Comparison of ENCODE assay signal across 18 mouse cellular contexts in genomic region chr2:159571862-159572261, GRCm38 (mm10).
A peak's percentile ranks its signal among the peaks of the same experiment; 100 is the strongest.
DNase-seq lines count a peak whose midpoint lies in the region; ATAC-seq and TF ChIP-seq lines count a peak whose summit lies in the region.
"Had no signal": no experiment of that assay in that cellular context is flagged by ENCODE, and none has a peak within 500 bp of the region (broad histone marks: within the 10 kb centered on the region; RNA-seq: fewer than 3 reads in every experiment).

No protein-coding gene starts in this region.

- no peaks in the 10 kb centered on the region for H3K9me3 ChIP-seq in forebrain, embryonic 13.5 days (replicated peaks)
- no peaks in the 10 kb centered on the region for H3K9me3 ChIP-seq in forebrain, embryonic 11.5 days (ENCODE audit: control insufficient read depth, low read length)
- no peaks in the 10 kb centered on the region for H3K9me3 ChIP-seq in forebrain, embryonic 15.5 days
- H3K9me3 ChIP-seq in forebrain, embryonic 12.5 days, result no peaks in the 10 kb centered on the region
- H3K9me3 ChIP-seq in forebrain, embryonic 16.5 days (ENCODE audit: control insufficient read depth, low read length), result no peaks in the 10 kb centered on the region
- no peaks in the 10 kb centered on the region for H3K9me3 ChIP-seq in midbrain, embryonic 10.5 days (replicated peaks)
- H3K9me3 ChIP-seq: embryonic facial prominence, embryonic 10.5 days; embryonic facial prominence, embryonic 12.5 days had no signal

- no peak for TF ChIP-seq POLR2A in brain, embryonic 14.5 days (IDR thresholded peaks at IDR 0.05; ENCODE audit: borderline replicate concordance, extremely low read depth, insufficient read depth, insufficient read length, poor library complexity, severe bottlenecking)

- H3K4me2 ChIP-seq in forebrain, embryonic 13.5 days, result no peak overlapping the region
- H3K4me2 ChIP-seq in forebrain, embryonic 11.5 days (ENCODE audit: low read depth, low read length, severe bottlenecking), result no peak overlapping the region
- H3K4me2 ChIP-seq in forebrain, embryonic 15.5 days (replicated peaks), result no peak overlapping the region
- H3K4me2 ChIP-seq in forebrain, embryonic 12.5 days, result no peak overlapping the region
- H3K4me2 ChIP-seq in forebrain, embryonic 16.5 days (ENCODE audit: low read length), result no peak overlapping the region
- H3K4me2 ChIP-seq: embryonic facial prominence, embryonic 12.5 days had no signal

- no peaks in the 10 kb centered on the region for H3K4me1 ChIP-seq in forebrain, embryonic 13.5 days
- no peaks in the 10 kb centered on the region for H3K4me1 ChIP-seq in forebrain, embryonic 11.5 days (replicated peaks; ENCODE audit: control insufficient read depth, insufficient read depth, low read length)
- H3K4me1 ChIP-seq in forebrain, embryonic 15.5 days, result peaks cover 7% of the 10 kb centered on the region; the same call in 1 of the 2 replicates
- no peaks in the 10 kb centered on the region for H3K4me1 ChIP-seq in forebrain, embryonic 12.5 days
- H3K4me1 ChIP-seq in forebrain, embryonic 16.5 days (replicated peaks; ENCODE audit: control insufficient read depth, insufficient read depth, low read length), result peaks cover 4% of the 10 kb centered on the region; the same call in 1 of the 2 replicates
- H3K4me1 ChIP-seq in midbrain, embryonic 10.5 days, result no peaks in the 10 kb centered on the region

- H3K9ac ChIP-seq in forebrain, embryonic 13.5 days, result no peak overlapping the region
- H3K9ac ChIP-seq in forebrain, embryonic 11.5 days (ENCODE audit: low read length), result no peak overlapping the region
- H3K9ac ChIP-seq in forebrain, embryonic 15.5 days (replicated peaks), result no peak overlapping the region
- H3K9ac ChIP-seq in forebrain, embryonic 12.5 days, result no peak overlapping the region
- H3K9ac ChIP-seq in forebrain, embryonic 16.5 days (replicated peaks; ENCODE audit: low read depth, low read length), result no peak overlapping the region
- H3K9ac ChIP-seq: embryonic facial prominence, embryonic 12.5 days had no signal

- no peak for DNase-seq in forebrain, embryonic 11.5 days (ENCODE audit: low spot score)
- peak; percentile 83 for DNase-seq in brain, embryonic 14.5 days (ENCODE audit: low read depth)
- DNase-seq in midbrain, embryonic 10.5 days (ENCODE audit: low spot score), result no peak
- no peak for DNase-seq in frontal cortex, postnatal 14 days (ENCODE audit: low spot score in 2 of 2)
- DNase-seq: adrenal gland, adult 2 months; adrenal gland, postnatal 10 days; adrenal gland, postnatal 25 days; cerebellum, adult 11-12 months; cerebellum, adult 2 months; cerebellum, adult 9-10 months; cerebellum, postnatal 14 days; gastrocnemius, adult 2 months had no signal

- no peak overlapping the region for H3K4me3 ChIP-seq in forebrain, embryonic 13.5 days
- H3K4me3 ChIP-seq in forebrain, embryonic 11.5 days (ENCODE audit: low read depth, low read length), result no peak overlapping the region
- H3K4me3 ChIP-seq in forebrain, embryonic 15.5 days, result no peak overlapping the region
- no peak overlapping the region for H3K4me3 ChIP-seq in forebrain, embryonic 12.5 days (replicated peaks)
- no peak overlapping the region for H3K4me3 ChIP-seq in forebrain, embryonic 16.5 days (replicated peaks; ENCODE audit: low read length)
- H3K4me3 ChIP-seq in midbrain, embryonic 10.5 days, result no peak overlapping the region
- H3K4me3 ChIP-seq: embryonic facial prominence, embryonic 10.5 days; embryonic facial prominence, embryonic 12.5 days; gastrocnemius, adult 2 months had no signal

- ATAC-seq in forebrain, embryonic 13.5 days, result peak; percentile 66
- ATAC-seq in forebrain, embryonic 11.5 days (replicated peaks; ENCODE audit: low FRiP score), result no peak
- ATAC-seq in forebrain, embryonic 15.5 days (replicated peaks), result peak; percentile 41
- ATAC-seq in forebrain, embryonic 12.5 days (ENCODE audit: low FRiP score), result no peak
- peak; percentile 64; the same call in 1 of the 2 replicates for ATAC-seq in forebrain, embryonic 16.5 days

- 54% methylated on average over 2 of the region's 2 CpGs for WGBS in forebrain, embryonic 13.5 days
- WGBS in forebrain, embryonic 11.5 days, result 78% methylated on average over 2 of the region's 2 CpGs
- 33% methylated on average over 2 of the region's 2 CpGs for WGBS in forebrain, embryonic 15.5 days
- 68% methylated on average over 2 of the region's 2 CpGs for WGBS in forebrain, embryonic 12.5 days
- 30% methylated on average over 2 of the region's 2 CpGs for WGBS in forebrain, embryonic 16.5 days
- 90% methylated on average over 2 of the region's 2 CpGs for WGBS in midbrain, embryonic 10.5 days

- no peak for TF ChIP-seq CTCF in brain, embryonic 14.5 days (IDR thresholded peaks at IDR 0.05; ENCODE audit: borderline replicate concordance, extremely low read depth, insufficient read depth, insufficient read length)

- H3K27me3 ChIP-seq in forebrain, embryonic 13.5 days, result no peaks in the 10 kb centered on the region
- H3K27me3 ChIP-seq in forebrain, embryonic 11.5 days (ENCODE audit: control insufficient read depth, insufficient read depth, low read length), result no peaks in the 10 kb centered on the region
- no peaks in the 10 kb centered on the region for H3K27me3 ChIP-seq in forebrain, embryonic 15.5 days
- no peaks in the 10 kb centered on the region for H3K27me3 ChIP-seq in forebrain, embryonic 12.5 days
- H3K27me3 ChIP-seq in forebrain, embryonic 16.5 days (replicated peaks; ENCODE audit: control insufficient read depth, insufficient read depth, low read length), result no peaks in the 10 kb centered on the region
- H3K27me3 ChIP-seq in midbrain, embryonic 10.5 days (ENCODE audit: low read depth, poor library complexity, severe bottlenecking), result no peaks in the 10 kb centered on the region
- H3K27me3 ChIP-seq: embryonic facial prominence, embryonic 12.5 days had no signal

- H3K36me3 ChIP-seq in forebrain, embryonic 13.5 days (ENCODE audit: poor library complexity, severe bottlenecking), result no peaks in the 10 kb centered on the region
- H3K36me3 ChIP-seq in forebrain, embryonic 11.5 days (ENCODE audit: control insufficient read depth, insufficient read depth, low read length), result no peaks in the 10 kb centered on the region
- no peaks in the 10 kb centered on the region for H3K36me3 ChIP-seq in forebrain, embryonic 15.5 days
- no peaks in the 10 kb centered on the region for H3K36me3 ChIP-seq in forebrain, embryonic 12.5 days (replicated peaks)
- no peaks in the 10 kb centered on the region for H3K36me3 ChIP-seq in forebrain, embryonic 16.5 days (ENCODE audit: control insufficient read depth, insufficient read depth)
- no peaks in the 10 kb centered on the region for H3K36me3 ChIP-seq in midbrain, embryonic 10.5 days
- H3K36me3 ChIP-seq: embryonic facial prominence, embryonic 10.5 days; embryonic facial prominence, embryonic 12.5 days had no signal

- H3K27ac ChIP-seq in forebrain, embryonic 13.5 days, result no peak overlapping the region
- H3K27ac ChIP-seq in forebrain, embryonic 11.5 days (ENCODE audit: low read depth, low read length), result no peak overlapping the region
- no peak overlapping the region for H3K27ac ChIP-seq in forebrain, embryonic 15.5 days (replicated peaks)
- no peak overlapping the region for H3K27ac ChIP-seq in forebrain, embryonic 12.5 days
- no peak overlapping the region for H3K27ac ChIP-seq in forebrain, embryonic 16.5 days (ENCODE audit: low read length)
- H3K27ac ChIP-seq in midbrain, embryonic 10.5 days (replicated peaks), result no peak overlapping the region
- H3K27ac ChIP-seq: embryonic facial prominence, embryonic 10.5 days; embryonic facial prominence, embryonic 12.5 days; gastrocnemius, adult 2 months had no signal

Comparison
In these comparisons a context has a peak if more than half of its experiments do, and no peak if none do; other contexts are left out.
1. ATAC-seq: peak in forebrain, embryonic 13.5 days (single experiment), forebrain, embryonic 15.5 days (single experiment) and forebrain, embryonic 16.5 days (single experiment); none in forebrain, embryonic 11.5 days (single experiment) and forebrain, embryonic 12.5 days (single experiment).